Mouse (Mus musculus) embryonic facial prominence, embryonic 15.5 days (tissue): Measurements from ENCODE around the gene S100z. TPM values are rescaled to one million over a fixed set of nuclear protein-coding genes. Genes with fewer than 3 reads are reported as not detected.

Source experiments
- ATAC-seq: fragments of 200-750 bp; cut with Nextera tagmentation; 2 replicates; pipeline ENCODE4 v1.8.0; 2017; ENCODE audit warnings: low read depth, moderate TSS enrichment; ENCODE audit not compliant: insufficient number of reproducible peaks, low FRiP score, low TSS enrichment
- H3K27ac ChIP-seq: fragments of 300-500 bp; sonication (generic); replicated peaks from 2 replicates; pipeline ENCODE4 v1.5.1; 2015; ENCODE audit warnings: mild to moderate bottlenecking, inconsistent platforms
- H3K27me3 ChIP-seq: fragments of 300-500 bp; sonication (generic); 2 replicates; pipeline ENCODE4 v1.6.1; 2015; ENCODE audit warnings: inconsistent platforms
- H3K36me3 ChIP-seq: fragments of 300-500 bp; sonication (generic); 2 replicates; pipeline ENCODE4 v1.6.1; 2015; ENCODE audit warnings: mild to moderate bottlenecking, inconsistent platforms
- H3K4me1 ChIP-seq: fragments of 300-500 bp; sonication (generic); 2 replicates; pipeline ENCODE4 v1.6.1; 2015; ENCODE audit warnings: inconsistent platforms
- H3K4me2 ChIP-seq: fragments of 300-500 bp; sonication (generic); replicated peaks from 2 replicates; pipeline ENCODE4 v1.6.1; 2015; ENCODE audit warnings: mild to moderate bottlenecking, inconsistent platforms
- H3K4me3 ChIP-seq: fragments of 300-500 bp; sonication (generic); replicated peaks from 2 replicates; pipeline ENCODE4 v1.5.1; 2015; ENCODE audit warnings: mild to moderate bottlenecking, inconsistent platforms
- H3K9ac ChIP-seq: fragments of 300-500 bp; sonication (generic); 2 replicates; pipeline ENCODE4 v1.6.1; 2015; ENCODE audit warnings: inconsistent platforms
- H3K9me3 ChIP-seq: fragments of 300-500 bp; sonication (generic); replicated peaks from 2 replicates; pipeline ENCODE4 v1.6.1; 2016; ENCODE audit warnings: inconsistent platforms
- WGBS: fragments of 180-500 bp; shearing (Covaris S2); methylation state at CpG from one replicate; pipeline ENCODE4 v1.1.7; 2015; 5-methylcytosine and 5-hydroxymethylcytosine counted together
- polyA plus RNA-seq: library from polyadenylated mRNA; unstranded; fragments of >200 nt; fragmentation: Nextera tagmentation; extraction: Ambion mirVana; gene quantifications from 2 replicates; pipeline ENCODE4 v1.2.1, GENCODE M21; 2015

Gene S100z
- polyA plus RNA-seq, result 5.2 and 6.3 TPM in 2 replicates

- 85% methylated on average over 21 of the region's 21 CpGs for WGBS
- Histone ChIP-seq H3K27me3 (0 out of 2 replicates have a peak, but pooled peaks cover 5% of the 10 kb centered on the region), H3K9ac (no peak within 1 kb of the TSS), H3K9me3 (no peaks in the 10 kb centered on the region), H3K4me2 (no peak within 1 kb of the TSS), H3K4me3 (no peak within 1 kb of the TSS), H3K36me3 (no peaks in the 10 kb centered on the region), H3K27ac (no peak within 1 kb of the TSS), H3K4me1 (no peaks in the 10 kb centered on the region)
- peak; percentile 69; the same call in 1 of the 2 replicates for ATAC-seq
Measured at GRCm38 (mm10) chr13:95478671-95479413, at the start of gene S100z. S100z (minus strand) TSS chr13:95478721.

- peaks cover 21% of the 10 kb centered on the region for H3K4me1 ChIP-seq
Measured at GRCm38 (mm10) chr13:95524674-95525491, 46.4 kb upstream of the S100z start, which contains the start of gene F2rl1. F2rl1 (minus strand) TSS chr13:95525227.

DNA sequence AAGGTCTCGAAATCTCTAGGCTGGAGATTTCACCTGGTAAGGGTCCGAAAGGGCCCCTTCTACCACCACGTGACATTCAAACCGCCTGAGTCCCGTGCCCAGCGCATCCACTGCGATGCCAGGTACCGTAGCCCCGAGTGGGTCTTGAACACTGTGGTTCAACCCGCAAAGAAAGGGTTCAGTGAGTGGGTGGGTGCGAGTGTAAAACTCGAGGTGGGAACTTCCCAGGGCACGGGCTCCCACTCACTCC is 45.8 kb upstream of the S100z start:
- peak overlapping the region; percentile 93 for H3K4me2 ChIP-seq
- H3K4me3 ChIP-seq, result peak overlapping the region; percentile 50
- 0% methylated on average over 13 of the region's 13 CpGs for WGBS
- peaks cover 26% of the 10 kb centered on the region for H3K27me3 ChIP-seq
- no peak overlapping the region for H3K27ac ChIP-seq
- H3K4me1 ChIP-seq, result peaks cover 21% of the 10 kb centered on the region
- ATAC-seq, result peak; percentile 22; the same call in 1 of the 2 replicates
- H3K36me3 ChIP-seq, result no peaks in the 10 kb centered on the region
- no peaks in the 10 kb centered on the region for H3K9me3 ChIP-seq
- H3K9ac ChIP-seq, result peak overlapping the region; percentile 31; the same call in 1 of the 2 replicates

More at GRCm38 (mm10) chr13:95524674-95525491, 46.4 kb upstream of the S100z start, which contains the start of gene F2rl1:
- peak within 1 kb of the TSS; percentile 31 for H3K9ac ChIP-seq
- H3K4me3 ChIP-seq, result peak within 1 kb of the TSS; percentile 50
- WGBS, result under 1% methylated on average over 54 of the region's 54 CpGs
- H3K27ac ChIP-seq, result no peak within 1 kb of the TSS
- ATAC-seq, result peak; percentile 84
- H3K27me3 ChIP-seq, result peaks cover 26% of the 10 kb centered on the region
- H3K36me3 ChIP-seq, result no peaks in the 10 kb centered on the region
- peak within 1 kb of the TSS; percentile 93 for H3K4me2 ChIP-seq
- H3K9me3 ChIP-seq, result no peaks in the 10 kb centered on the region

- H3K4me1 ChIP-seq, result peaks cover 21% of the 10 kb centered on the region
- H3K27ac ChIP-seq, result no peak overlapping the region
- H3K9me3 ChIP-seq, result no peaks in the 10 kb centered on the region
- ATAC-seq, result no peak
- H3K27me3 ChIP-seq, result peaks cover 26% of the 10 kb centered on the region
- 5% methylated on average over 29 of the region's 29 CpGs for WGBS
- H3K9ac ChIP-seq, result peak overlapping the region; percentile 31; the same call in 1 of the 2 replicates
- H3K36me3 ChIP-seq, result no peaks in the 10 kb centered on the region
- H3K4me2 ChIP-seq, result peak overlapping the region; percentile 93
- peak overlapping the region; percentile 50 for H3K4me3 ChIP-seq
Measured at GRCm38 (mm10) chr13:95523659-95524423, 45.3 kb upstream of the S100z start.

DNA sequence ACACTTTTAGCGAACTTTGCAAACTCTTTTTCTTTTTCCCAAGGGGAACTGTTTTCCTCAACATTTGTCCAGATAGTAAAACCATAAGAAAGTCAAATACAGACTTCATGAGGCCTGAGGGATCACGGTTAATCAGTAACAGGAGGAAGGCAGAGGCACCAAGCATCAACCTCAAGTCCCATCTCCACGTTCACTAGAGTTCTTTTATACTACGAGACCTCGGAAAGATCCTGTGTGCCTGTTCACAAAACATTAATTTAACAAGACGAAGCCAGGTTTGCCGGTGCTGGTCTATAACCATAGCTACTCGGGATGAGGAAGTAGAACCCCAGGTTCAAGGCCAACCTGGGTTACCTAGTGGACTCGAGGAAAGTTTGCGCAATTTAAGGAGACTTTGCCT is 43.7 kb upstream of the S100z start:
- no peak overlapping the region for H3K4me3 ChIP-seq
- H3K27ac ChIP-seq, result no peak overlapping the region
- peaks cover 26% of the 10 kb centered on the region for H3K27me3 ChIP-seq
- WGBS, result 83% methylated on average over 10 of the region's 10 CpGs
- no peak overlapping the region for H3K9ac ChIP-seq
- ATAC-seq, result no peak
- peaks cover 21% of the 10 kb centered on the region for H3K4me1 ChIP-seq
- no peaks in the 10 kb centered on the region for H3K36me3 ChIP-seq
- H3K4me2 ChIP-seq, result no peak overlapping the region
- H3K9me3 ChIP-seq, result no peaks in the 10 kb centered on the region

DNA sequence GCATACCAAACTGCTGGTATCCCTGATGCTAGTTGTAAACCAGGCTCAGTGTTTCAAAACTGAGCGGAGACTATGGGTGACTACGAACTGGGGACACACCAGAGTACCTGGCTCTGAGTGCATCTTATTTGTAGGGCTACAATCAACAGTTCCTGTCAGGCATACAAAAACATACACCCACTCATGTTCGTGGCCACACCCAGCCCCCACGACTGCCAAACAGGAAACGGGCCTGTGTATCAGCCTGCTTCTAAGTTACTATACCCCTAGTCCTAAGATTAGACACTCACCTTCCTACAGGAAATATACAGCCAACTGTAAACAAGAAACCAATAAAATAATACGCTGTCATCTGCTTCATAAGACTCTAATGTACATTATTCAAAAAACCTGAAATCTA is 42.5 kb upstream of the S100z start:
- Histone ChIP-seq H3K4me3 (no peak overlapping the region), H3K9ac (no peak overlapping the region), H3K27me3 (peaks cover 18% of the 10 kb centered on the region), H3K4me1 (peaks cover 21% of the 10 kb centered on the region), H3K4me2 (no peak overlapping the region), H3K27ac (no peak overlapping the region), H3K9me3 (no peaks in the 10 kb centered on the region), H3K36me3 (no peaks in the 10 kb centered on the region)
- 80% methylated on average over 6 of the region's 6 CpGs for WGBS
- no peak for ATAC-seq

DNA sequence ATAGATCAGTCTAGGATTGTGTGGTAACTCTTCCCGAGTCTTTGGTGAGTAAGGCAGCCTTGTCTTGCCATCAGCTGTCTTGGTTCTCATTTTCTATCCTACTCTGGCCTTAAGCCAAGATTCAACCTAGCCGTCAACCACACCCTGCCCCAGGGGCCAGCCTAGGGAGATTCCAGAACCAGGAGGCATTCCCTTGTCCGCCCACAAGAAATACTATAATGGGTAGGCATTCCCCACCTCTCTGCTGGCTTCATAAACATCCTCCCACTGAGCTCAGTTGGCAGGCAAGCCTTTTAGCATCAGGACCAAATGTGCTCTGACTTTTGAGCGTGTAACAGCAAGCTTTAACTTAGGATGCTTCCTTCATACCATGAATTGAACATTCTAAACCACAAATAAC is 36.2 kb upstream of the S100z start:
- 0 out of 2 replicates have a peak, but pooled peaks cover 5% of the 10 kb centered on the region for H3K36me3 ChIP-seq
- H3K9me3 ChIP-seq, result no peaks in the 10 kb centered on the region
- no peaks in the 10 kb centered on the region for H3K27me3 ChIP-seq
- no peak overlapping the region for H3K27ac ChIP-seq
- H3K4me1 ChIP-seq, result 0 out of 2 replicates have a peak, but pooled peaks cover 3% of the 10 kb centered on the region
- WGBS, result 43% methylated on average over 4 of the region's 4 CpGs
- H3K4me2 ChIP-seq, result no peak overlapping the region
- no peak for ATAC-seq
- H3K4me3 ChIP-seq, result no peak overlapping the region
- H3K9ac ChIP-seq, result no peak overlapping the region

- no peak overlapping the region for H3K9ac ChIP-seq
- no peak for ATAC-seq
- H3K4me3 ChIP-seq, result no peak overlapping the region
- 85% methylated on average over 5 of the region's 5 CpGs for WGBS
- H3K9me3 ChIP-seq, result no peaks in the 10 kb centered on the region
- H3K27me3 ChIP-seq, result no peaks in the 10 kb centered on the region
- H3K4me2 ChIP-seq, result no peak overlapping the region
- no peak overlapping the region for H3K27ac ChIP-seq
- H3K4me1 ChIP-seq, result 0 out of 2 replicates have a peak, but pooled peaks cover 3% of the 10 kb centered on the region
- H3K36me3 ChIP-seq, result 0 out of 2 replicates have a peak, but pooled peaks cover 5% of the 10 kb centered on the region
Measured at GRCm38 (mm10) chr13:95510054-95510453, 31.5 kb upstream of the S100z start.

GRCm38 (mm10) chr13:95503279-95503917 is 24.9 kb upstream of the S100z start:
- H3K27me3 ChIP-seq, result no peaks in the 10 kb centered on the region
- no peak overlapping the region for H3K4me3 ChIP-seq
- H3K36me3 ChIP-seq, result no peaks in the 10 kb centered on the region
- no peak overlapping the region for H3K27ac ChIP-seq
- H3K9ac ChIP-seq, result no peak overlapping the region
- no peaks in the 10 kb centered on the region for H3K9me3 ChIP-seq
- no peaks in the 10 kb centered on the region for H3K4me1 ChIP-seq
- no peak for ATAC-seq
- H3K4me2 ChIP-seq, result no peak overlapping the region
- 75% methylated on average over 8 of the region's 8 CpGs for WGBS

DNA sequence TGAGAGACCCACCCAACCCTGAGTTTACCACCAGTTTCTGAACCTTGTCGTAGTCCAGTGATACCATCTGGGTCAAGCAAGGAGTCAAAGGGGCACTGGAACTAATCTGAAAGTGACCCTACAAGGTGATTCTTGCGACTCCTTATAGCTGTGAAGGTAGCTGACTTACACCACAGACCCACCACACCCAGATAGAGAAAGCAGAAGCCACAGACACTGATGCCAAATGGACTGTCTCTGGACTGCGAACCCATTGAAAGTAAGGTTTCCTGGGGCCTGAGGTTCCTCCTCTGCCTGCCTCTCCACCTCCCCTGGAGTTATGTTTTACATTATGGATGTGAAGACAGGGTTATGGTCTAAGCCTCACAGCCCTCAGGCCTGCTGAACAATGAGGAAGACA is 18.1 kb upstream of the S100z start:
- no peak for ATAC-seq
- no peaks in the 10 kb centered on the region for H3K9me3 ChIP-seq
- H3K36me3 ChIP-seq, result no peaks in the 10 kb centered on the region

More for the DNA sequence above, 18.1 kb upstream of the S100z start:
- WGBS, result 87% methylated on average over 3 of the region's 3 CpGs
- no peak overlapping the region for H3K4me3 ChIP-seq
- H3K4me1 ChIP-seq, result peaks cover 7% of the 10 kb centered on the region; the same call in 1 of the 2 replicates
- no peaks in the 10 kb centered on the region for H3K27me3 ChIP-seq
- H3K9ac ChIP-seq, result no peak overlapping the region
- no peak overlapping the region for H3K4me2 ChIP-seq
- no peak overlapping the region for H3K27ac ChIP-seq
